Mouse (Mus musculus) ES-Bruce4 (cell line): ENCODE measurements around the gene Wtap.

Experiments
- CTCF ChIP-seq: IDR thresholded peaks from one replicate; pipeline ENCODE4 v1.8.1; 2011; ENCODE audit warnings: low read depth, low read length
- POLR2A ChIP-seq: IDR thresholded peaks from one replicate; pipeline ENCODE4 v1.8.1; 2011; ENCODE audit warnings: low read length; ENCODE audit not compliant: insufficient read depth

- TF ChIP-seq CTCF = no peak
- TF ChIP-seq POLR2A = no peak
These were observed 68.2 kb downstream of the Wtap start for GRCm38 (mm10) chr17:12925703-12926180.
